In the genomic region with DNA sequence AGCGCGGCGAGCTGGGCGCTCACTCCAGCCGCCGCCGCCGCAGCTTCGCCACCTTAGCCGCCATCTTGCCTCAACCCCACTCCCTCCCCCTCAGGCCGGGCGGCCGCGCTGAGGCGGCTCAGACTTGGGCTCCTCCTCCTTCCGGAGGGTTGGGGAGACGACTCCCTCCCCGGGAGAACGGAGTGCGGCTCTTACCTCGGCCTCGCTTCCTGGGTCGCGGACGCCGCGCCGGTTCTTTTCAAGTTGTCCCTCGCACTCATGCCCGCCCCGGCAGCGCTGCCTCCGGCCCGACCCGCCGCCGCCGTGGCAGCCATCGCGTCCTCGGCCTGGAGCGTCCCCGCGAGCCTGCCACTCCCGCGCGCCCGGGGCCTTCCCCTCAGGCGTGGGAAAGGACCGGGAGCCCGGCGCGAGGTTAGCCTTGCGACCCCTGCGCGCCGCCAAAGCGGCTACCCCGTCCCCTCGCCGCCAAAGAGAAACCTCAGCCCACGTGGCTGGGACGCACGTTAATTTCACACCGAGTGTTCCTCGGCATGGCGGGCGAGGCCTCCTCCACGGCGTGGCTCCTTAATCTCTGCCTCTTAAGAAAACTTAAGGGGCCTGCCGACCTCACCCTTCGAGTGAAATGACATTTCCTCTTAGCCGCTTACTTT, we compare ENCODE assay signal across 8 mouse cellular contexts. TPM values are rescaled to one million over a fixed set of nuclear protein-coding genes. Genes with fewer than 3 reads are reported as not detected.
DNase-seq lines count a peak whose midpoint lies in the region; ATAC-seq and TF ChIP-seq lines count a peak whose summit lies in the region.

No protein-coding gene starts in this region.

- ATAC-seq in erythroblast, adult 5-6 weeks (replicated peaks; ENCODE audit: low FRiP score, poor library complexity, severe bottlenecking): peak; percentile 89
- peak; percentile 95 for ATAC-seq in heart, embryonic 11.5 days (replicated peaks; ENCODE audit: insufficient number of reproducible peaks, low FRiP score, low TSS enrichment)
- ATAC-seq in kidney, embryonic 16.5 days (ENCODE audit: low FRiP score, low TSS enrichment): peak; percentile 97

- peaks cover 65% of the 10 kb centered on the region for H3K79me3 ChIP-seq in C2C12 (ENCODE audit: low read depth)

- under 1% methylated on average over 57 of the region's 73 CpGs for WGBS in heart, embryonic 11.5 days (ENCODE audit: insufficient replicate concordance)
- under 1% methylated on average over 61 of the region's 73 CpGs for WGBS in kidney, embryonic 16.5 days

- no peaks in the 10 kb centered on the region for H3K9me3 ChIP-seq in heart, embryonic 11.5 days (replicated peaks; ENCODE audit: control insufficient read depth, low read length)
- H3K9me3 ChIP-seq in kidney, embryonic 16.5 days (ENCODE audit: low read length): no peaks in the 10 kb centered on the region

- peaks cover 82% of the 10 kb centered on the region for H3K79me2 ChIP-seq in C2C12 (ENCODE audit: control insufficient read depth, insufficient read depth)

- peaks cover 14% of the 10 kb centered on the region for H3K36me3 ChIP-seq in C2C12 (ENCODE audit: control insufficient read depth, insufficient read depth)
- H3K36me3 ChIP-seq in heart, embryonic 11.5 days (ENCODE audit: control insufficient read depth, insufficient read depth, low read length): no peaks in the 10 kb centered on the region
- no peaks in the 10 kb centered on the region for H3K36me3 ChIP-seq in kidney, embryonic 16.5 days (ENCODE audit: insufficient read depth, low read length)

- H3K27ac ChIP-seq in heart, embryonic 11.5 days (ENCODE audit: low read depth, low read length): peak overlapping the region; percentile 98
- peak overlapping the region; percentile 98 for H3K27ac ChIP-seq in kidney, embryonic 16.5 days (ENCODE audit: low read length)

- H3K4me2 ChIP-seq in heart, embryonic 11.5 days: peak overlapping the region; percentile 91
- H3K4me2 ChIP-seq in kidney, embryonic 16.5 days (replicated peaks; ENCODE audit: low read depth, low read length): peak overlapping the region; percentile 81

- peaks cover 5% of the 10 kb centered on the region; the same call in 1 of the 2 replicates for H3K4me1 ChIP-seq in heart, embryonic 11.5 days (ENCODE audit: control insufficient read depth, insufficient read depth, low read length)
- H3K4me1 ChIP-seq in kidney, embryonic 16.5 days (ENCODE audit: insufficient read depth, low read length): peaks cover 9% of the 10 kb centered on the region

- DNase-seq in brain, adult 2 months (ENCODE audit: low read depth, low spot score): peak; percentile 96
- peak; percentile 94 for DNase-seq in liver
- DNase-seq in monocyte, adult 2 months (ENCODE audit: low read depth in 1 of 2, low spot score in 2 of 2): peak; percentile 75 to 81
- DNase-seq in spleen, postnatal 14 days (ENCODE audit: low spot score in 2 of 2): peak; percentile 85 to 88

- H3K4me3 ChIP-seq in C2C12 (ENCODE audit: insufficient read depth, poor library complexity, severe bottlenecking): peak overlapping the region; percentile 98
- H3K4me3 ChIP-seq in heart, embryonic 11.5 days (ENCODE audit: low read depth, low read length): peak overlapping the region; percentile 78
- H3K4me3 ChIP-seq in kidney, embryonic 16.5 days (ENCODE audit: low read length): peak overlapping the region; percentile 68

- H3K9ac ChIP-seq in heart, embryonic 11.5 days (ENCODE audit: low read depth, low read length): peak overlapping the region; percentile 92
- peak overlapping the region; percentile 99 for H3K9ac ChIP-seq in kidney, embryonic 16.5 days (replicated peaks; ENCODE audit: low read length)

- no peak for TF ChIP-seq CTCF in C2C12 (IDR thresholded peaks at IDR 0.05; ENCODE audit: control insufficient read depth, insufficient read depth, insufficient read length)

- H3K27me3 ChIP-seq in C2C12 (ENCODE audit: control insufficient read depth, insufficient read depth, insufficient read length): no peaks in the 10 kb centered on the region
- H3K27me3 ChIP-seq in heart, embryonic 11.5 days (ENCODE audit: control insufficient read depth, insufficient read depth, low read length): no peaks in the 10 kb centered on the region
- H3K27me3 ChIP-seq in kidney, embryonic 16.5 days (ENCODE audit: insufficient read depth, low read length): no peaks in the 10 kb centered on the region

- H3ac ChIP-seq in C2C12 (ENCODE audit: control insufficient read depth, insufficient read length, low read depth): peak overlapping the region; percentile 96

TF ChIP-seq in C2C12, 6 proteins besides CTCF, POLR2A, EP300 and RAD21:
- TF ChIP-seq MAX (IDR thresholded peaks at IDR 0.05) (peak; percentile 75), CEBPB (IDR thresholded peaks at IDR 0.05; ENCODE audit: low read depth) (no peak), MYOD1 (IDR thresholded peaks at IDR 0.05; ENCODE audit: control insufficient read depth, insufficient read length, low read depth) (no peak)

RNA-seq across cellular contexts. Expression of a gene that starts 0.9 kb away (rescaled TPM):
- 4.5 TPM for polyA plus RNA-seq in C2C12 (2012; fragmentation: generic; extraction: Trizol)
- 0.38 and 2.5 TPM in 2 replicates for total RNA-seq in erythroblast, adult 5-6 weeks (2015; ENCODE audit: low replicate concordance)
- total RNA-seq in erythroblast, adult 5-6 weeks (2017; ENCODE audit: low replicate concordance): 1.1 TPM in 2 replicates
- polyA plus RNA-seq in heart, embryonic 11.5 days (2014; fragmentation: Nextera tagmentation; extraction: Ambion mirVana): 14.0 and 15.1 TPM in 2 replicates
- 10.9 and 13.1 TPM in 2 replicates for polyA plus RNA-seq in kidney, embryonic 16.5 days (2015; fragmentation: Nextera tagmentation; extraction: Ambion mirVana)

RNA-seq across cellular contexts. Expression of a gene that starts 1.0 kb away (rescaled TPM):
- 33.6 TPM for polyA plus RNA-seq in C2C12 (2012; fragmentation: generic; extraction: Trizol)
- 149 and 283 TPM in 2 replicates for total RNA-seq in erythroblast, adult 5-6 weeks (2015; ENCODE audit: low replicate concordance)
- total RNA-seq in erythroblast, adult 5-6 weeks (2017; ENCODE audit: low replicate concordance): 146 and 152 TPM in 2 replicates
- 128 and 149 TPM in 2 replicates for polyA plus RNA-seq in heart, embryonic 11.5 days (2014; fragmentation: Nextera tagmentation; extraction: Ambion mirVana)
- polyA plus RNA-seq in kidney, embryonic 16.5 days (2015; fragmentation: Nextera tagmentation; extraction: Ambion mirVana): 63.2 and 102 TPM in 2 replicates

Comparison
In these comparisons a context has a peak if more than half of its experiments do, and no peak if none do; other contexts are left out.
1. Peak in every context shown above with its lines: DNase-seq, ATAC-seq, H3K4me3 ChIP-seq and H3K27ac ChIP-seq.